Mouse (Mus musculus) testis, adult 2 months (tissue): Measurements from ENCODE around the gene Psme1.

Source experiments
- CTCF ChIP-seq: fragments of 200-500 bp; IDR thresholded peaks from 2 replicates; pipeline ENCODE4 v1.5.1; 2012; ENCODE audit warnings: low read depth, mild to moderate bottlenecking, inconsistent platforms, low read length, moderate library complexity; ENCODE audit not compliant: control insufficient read depth, insufficient read depth, insufficient replicate concordance
- POLR2A ChIP-seq: fragments of 200-500 bp; IDR thresholded peaks from 2 replicates; pipeline ENCODE4 v1.6.1; 2012; ENCODE audit warnings: low read depth, mild to moderate bottlenecking, inconsistent platforms, low read length, moderate library complexity; ENCODE audit not compliant: control insufficient read depth

DNA sequence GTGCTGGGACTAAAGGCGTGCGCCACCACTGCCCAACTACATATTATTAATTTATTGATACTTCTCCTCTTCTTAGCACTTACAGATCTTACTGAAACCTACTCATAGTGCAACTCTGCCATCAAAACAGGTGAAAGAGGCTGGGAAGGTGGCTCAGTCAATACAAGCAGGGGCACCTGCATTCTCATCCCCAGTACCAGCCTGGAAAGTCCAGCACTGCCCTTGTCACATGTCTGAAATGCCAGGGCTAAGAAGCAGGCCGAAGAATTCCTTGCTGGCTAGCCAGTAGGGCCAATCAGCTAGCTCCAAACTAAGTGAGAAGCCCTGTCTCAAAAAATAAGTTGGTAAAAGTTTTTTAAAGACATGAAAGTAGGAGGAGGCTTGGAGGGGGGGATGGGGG is 20.3 kb upstream of the Psme1 start:
- TF ChIP-seq CTCF (no peak), POLR2A (no peak)
